Mouse (Mus musculus) liver, embryonic 15.5 days (tissue): ENCODE data around the gene Tmem219. TPM values are rescaled to one million over a fixed set of nuclear protein-coding genes. Genes with fewer than 3 reads are reported as not detected.

Source experiments
- ATAC-seq: fragments of 200-750 bp; cut with Nextera tagmentation; 2 replicates; pipeline ENCODE4 v1.8.0; 2017; ENCODE audit warnings: moderate number of reproducible peaks, mild to moderate bottlenecking, moderate library complexity; ENCODE audit not compliant: insufficient read depth
- H3K27ac ChIP-seq: fragments of 300-500 bp; sonication (generic); replicated peaks from 2 replicates; pipeline ENCODE4 v1.5.1; 2015; ENCODE audit warnings: mild to moderate bottlenecking, inconsistent platforms
- H3K27me3 ChIP-seq: fragments of 300-500 bp; sonication (generic); 2 replicates; pipeline ENCODE4 v1.6.1; 2015; ENCODE audit warnings: mild to moderate bottlenecking, inconsistent platforms
- H3K36me3 ChIP-seq: fragments of 300-500 bp; sonication (generic); replicated peaks from 2 replicates; pipeline ENCODE4 v1.6.1; 2015; ENCODE audit warnings: moderate library complexity, mild to moderate bottlenecking, inconsistent platforms
- H3K4me1 ChIP-seq: fragments of 300-500 bp; sonication (generic); replicated peaks from 2 replicates; pipeline ENCODE4 v1.6.1; 2015; ENCODE audit warnings: inconsistent platforms
- H3K4me2 ChIP-seq: fragments of 300-500 bp; sonication (generic); 2 replicates; pipeline ENCODE4 v1.6.1; 2015; ENCODE audit warnings: moderate library complexity, mild to moderate bottlenecking, inconsistent platforms
- H3K4me3 ChIP-seq: fragments of 300-500 bp; sonication (generic); replicated peaks from 2 replicates; pipeline ENCODE4 v1.5.1; 2015; ENCODE audit warnings: mild to moderate bottlenecking, inconsistent platforms
- H3K9ac ChIP-seq: fragments of 300-500 bp; sonication (generic); 2 replicates; pipeline ENCODE4 v1.6.1; 2015; ENCODE audit warnings: moderate library complexity, mild to moderate bottlenecking, inconsistent platforms
- H3K9me3 ChIP-seq: fragments of 300-500 bp; sonication (generic); replicated peaks from 2 replicates; pipeline ENCODE4 v1.6.1; 2016; ENCODE audit warnings: inconsistent platforms
- WGBS: fragments of 180-500 bp; shearing (Covaris S2); methylation state at CpG from one replicate; pipeline ENCODE4 v1.1.7; 2015; ENCODE audit warnings: mixed read lengths; ENCODE audit not compliant: insufficient replicate concordance; 5-methylcytosine and 5-hydroxymethylcytosine counted together
- polyA plus RNA-seq: library from polyadenylated mRNA; unstranded; fragments of >200 nt; fragmentation: Nextera tagmentation; extraction: Ambion mirVana; gene quantifications from 2 replicates; pipeline ENCODE4 v1.2.1, GENCODE M21; 2015

Gene Tmem219
- polyA plus RNA-seq, 1 experiment from 2014 or later: 17.0 TPM

- ATAC-seq: peak; percentile 94
- Histone ChIP-seq H3K4me2 (peak within 1 kb of the TSS; percentile 97), H3K27me3 (no peaks in the 10 kb centered on the region), H3K4me3 (peak within 1 kb of the TSS; percentile 74), H3K9ac (peak within 1 kb of the TSS; percentile 75), H3K4me1 (peaks cover 44% of the 10 kb centered on the region), H3K27ac (peak within 1 kb of the TSS; percentile 81), H3K36me3 (peaks cover 64% of the 10 kb centered on the region), H3K9me3 (no peaks in the 10 kb centered on the region)
- WGBS: under 1% methylated on average over 42 of the region's 42 CpGs
These were observed 61.1 kb downstream of the Tmem219 start, which contains the start of gene Hirip3 for GRCm38 (mm10) chr7:126861429-126862130. Gene Hirip3, plus strand, starts transcription at chr7:126861972.

GRCm38 (mm10) chr7:126860987-126861386, 61.7 kb downstream of the Tmem219 start:
- Histone ChIP-seq H3K27me3 (no peaks in the 10 kb centered on the region), H3K4me1 (peaks cover 44% of the 10 kb centered on the region), H3K9ac (peak overlapping the region; percentile 75), H3K4me3 (peak overlapping the region; percentile 74), H3K27ac (peak overlapping the region; percentile 65), H3K4me2 (peak overlapping the region; percentile 97), H3K36me3 (peaks cover 64% of the 10 kb centered on the region), H3K9me3 (no peaks in the 10 kb centered on the region)
- ATAC-seq: no peak
- WGBS: 26% methylated on average over 5 of the region's 5 CpGs

DNA sequence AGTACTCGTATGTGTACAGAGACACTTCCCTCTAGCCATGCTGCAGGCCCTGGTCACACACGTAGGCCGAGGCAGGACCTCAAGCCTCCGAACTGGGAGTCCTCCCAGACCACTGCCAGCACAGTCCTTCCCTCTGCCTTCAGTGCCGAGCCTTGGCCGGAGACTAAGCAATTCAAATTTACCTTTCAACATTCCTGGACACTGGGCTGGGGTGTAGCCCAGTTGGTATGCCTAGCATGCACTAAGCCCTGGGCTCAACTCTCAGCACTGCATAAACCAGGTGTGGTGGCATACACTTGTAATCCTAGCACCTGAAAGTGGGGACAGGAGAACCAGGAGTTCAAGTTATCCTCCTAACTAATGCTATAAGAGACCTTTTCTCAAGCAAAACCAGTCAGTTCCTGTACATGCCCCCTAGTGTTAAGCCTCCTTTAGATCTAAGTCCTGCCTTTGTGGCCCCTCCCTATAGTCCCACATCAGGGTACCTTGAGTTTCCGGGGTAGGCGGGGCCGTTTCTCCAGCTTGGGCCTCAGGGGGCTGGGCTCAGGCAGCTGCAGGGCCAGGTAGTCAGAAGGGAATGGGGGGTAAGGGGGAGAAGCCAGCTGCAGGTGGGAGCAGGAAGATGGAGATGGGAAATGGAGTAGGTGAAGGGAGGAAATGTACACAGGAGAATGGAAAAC, 65.8 kb downstream of the Tmem219 start:
- WGBS: 76% methylated on average over 9 of the region's 9 CpGs
- Histone ChIP-seq H3K9ac (no peak overlapping the region), H3K36me3 (peaks cover 82% of the 10 kb centered on the region), H3K4me1 (peaks cover 18% of the 10 kb centered on the region), H3K9me3 (no peaks in the 10 kb centered on the region), H3K27ac (no peak overlapping the region), H3K27me3 (no peaks in the 10 kb centered on the region), H3K4me2 (no peak overlapping the region), H3K4me3 (no peak overlapping the region)
- ATAC-seq: no peak

DNA sequence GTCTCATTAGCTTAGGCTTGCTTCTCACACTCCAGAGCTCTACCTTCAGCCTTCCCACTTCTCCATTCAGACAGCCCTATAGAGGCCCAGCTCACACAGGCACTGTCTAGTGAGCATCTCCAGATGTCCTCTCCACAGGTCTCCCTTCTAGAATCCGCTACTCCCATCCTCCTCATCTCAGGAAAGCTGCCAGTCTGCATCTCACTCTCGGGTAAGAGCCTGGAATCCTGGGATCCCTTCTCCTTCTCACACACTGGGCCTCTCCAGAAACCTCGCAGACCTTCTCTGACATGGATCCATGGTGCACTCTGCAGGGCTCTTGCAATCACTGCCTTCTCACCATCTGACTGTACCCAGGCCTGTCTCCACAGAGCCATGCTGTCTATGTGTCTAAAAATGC, 67.1 kb downstream of the Tmem219 start:
- Histone ChIP-seq H3K36me3 (peaks cover 85% of the 10 kb centered on the region), H3K9ac (no peak overlapping the region), H3K4me2 (no peak overlapping the region), H3K4me3 (no peak overlapping the region), H3K4me1 (peaks cover 9% of the 10 kb centered on the region), H3K27me3 (peaks cover 5% of the 10 kb centered on the region; the same call in 1 of the 2 replicates), H3K9me3 (no peaks in the 10 kb centered on the region), H3K27ac (no peak overlapping the region)
- 75% methylated on average over 3 of the region's 3 CpGs for WGBS
- ATAC-seq: no peak

DNA sequence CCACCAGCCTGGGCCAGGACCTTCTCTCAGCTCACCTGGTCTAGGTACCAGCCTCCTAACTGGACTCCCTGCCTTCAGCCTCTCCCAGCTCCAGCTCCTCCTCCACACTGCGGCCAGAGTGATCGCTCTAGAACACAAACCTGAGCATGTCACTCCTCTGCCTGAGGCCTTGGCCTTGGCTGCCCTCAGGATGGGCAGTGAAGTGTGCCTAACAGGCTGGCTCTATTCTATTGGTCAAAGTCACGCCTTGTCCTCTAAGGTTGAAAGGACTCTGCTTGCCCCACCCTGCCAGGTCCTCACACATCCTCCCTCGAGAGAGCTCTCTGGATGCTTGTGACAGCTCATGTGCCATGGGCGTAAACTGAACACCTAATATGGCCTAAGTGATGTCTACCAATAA, 69.3 kb downstream of the Tmem219 start:
- H3K36me3 ChIP-seq: peaks cover 69% of the 10 kb centered on the region
- H3K9ac ChIP-seq: no peak overlapping the region
- ATAC-seq: no peak

GRCm38 (mm10) chr7:126851192-126851591, 71.5 kb downstream of the Tmem219 start:
- WGBS: 66% methylated on average over 12 of the region's 12 CpGs
- ATAC-seq: no peak
- H3K27ac ChIP-seq: no peak overlapping the region
- H3K36me3 ChIP-seq: peaks cover 47% of the 10 kb centered on the region
- H3K4me3 ChIP-seq: no peak overlapping the region
- peaks cover 7% of the 10 kb centered on the region for H3K4me1 ChIP-seq
- H3K9ac ChIP-seq: no peak overlapping the region
- H3K9me3 ChIP-seq: no peaks in the 10 kb centered on the region
- peaks cover 50% of the 10 kb centered on the region for H3K27me3 ChIP-seq
- no peak overlapping the region for H3K4me2 ChIP-seq

More for the DNA sequence above, 69.3 kb downstream of the Tmem219 start:
- Histone ChIP-seq H3K27me3 (peaks cover 27% of the 10 kb centered on the region), H3K4me1 (0 out of 2 replicates have a peak, but pooled peaks cover 3% of the 10 kb centered on the region), H3K4me2 (no peak overlapping the region), H3K4me3 (no peak overlapping the region), H3K9me3 (no peaks in the 10 kb centered on the region), H3K27ac (no peak overlapping the region)
- 79% methylated on average over 5 of the region's 5 CpGs for WGBS

DNA sequence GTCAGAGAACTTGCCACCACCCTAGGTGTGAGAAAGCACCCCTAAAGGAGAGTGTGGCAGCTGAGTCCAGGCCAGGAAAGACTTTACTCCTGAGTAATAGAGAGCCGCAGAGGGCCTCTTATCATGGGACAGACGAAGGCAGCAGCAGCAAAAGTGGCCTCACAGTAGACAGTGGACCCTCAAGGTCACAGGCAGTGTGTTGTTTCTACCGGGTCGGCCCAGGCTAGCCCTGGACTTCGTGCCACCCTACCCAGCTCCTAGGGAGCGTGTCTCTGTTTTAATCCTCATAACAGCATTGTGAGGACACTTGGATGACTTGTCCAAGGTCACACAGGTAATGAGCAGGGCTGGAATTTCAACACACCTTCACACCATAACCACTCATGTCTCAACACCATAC, 72.6 kb downstream of the Tmem219 start:
- no peak overlapping the region for H3K9ac ChIP-seq
- no peaks in the 10 kb centered on the region for H3K9me3 ChIP-seq
- no peak overlapping the region for H3K27ac ChIP-seq
- 54% methylated on average over 6 of the region's 6 CpGs for WGBS
- H3K27me3 ChIP-seq: peaks cover 60% of the 10 kb centered on the region
- no peak overlapping the region for H3K4me2 ChIP-seq
- peaks cover 36% of the 10 kb centered on the region for H3K36me3 ChIP-seq
- peaks cover 7% of the 10 kb centered on the region for H3K4me1 ChIP-seq
- ATAC-seq: no peak
- H3K4me3 ChIP-seq: no peak overlapping the region

DNA sequence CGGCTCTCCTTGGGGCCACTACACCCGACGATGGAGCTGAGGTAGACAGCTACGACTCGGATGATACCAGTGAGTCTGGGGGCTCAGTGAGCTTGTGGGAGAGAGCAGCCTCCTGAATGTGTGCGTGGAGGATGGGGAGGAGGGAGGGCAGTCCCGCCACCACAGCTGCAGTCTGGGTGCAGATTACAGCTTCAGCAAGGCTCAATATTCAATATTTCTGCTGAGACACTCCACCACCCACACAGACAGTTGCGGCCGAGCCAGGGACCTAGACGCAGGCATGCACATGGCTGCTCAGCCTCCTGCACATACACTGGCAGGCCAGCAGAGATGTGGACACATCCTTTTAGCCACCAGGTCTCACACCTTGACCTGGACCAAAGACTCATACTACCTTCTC, 73.9 kb downstream of the Tmem219 start:
- 15% methylated on average over 10 of the region's 10 CpGs for WGBS
- H3K27ac ChIP-seq: no peak overlapping the region
- H3K4me2 ChIP-seq: no peak overlapping the region
- H3K4me3 ChIP-seq: no peak overlapping the region
- H3K4me1 ChIP-seq: peaks cover 7% of the 10 kb centered on the region
- no peak for ATAC-seq
- no peak overlapping the region for H3K9ac ChIP-seq
- H3K36me3 ChIP-seq: peaks cover 23% of the 10 kb centered on the region
- no peaks in the 10 kb centered on the region for H3K9me3 ChIP-seq
- H3K27me3 ChIP-seq: peaks cover 68% of the 10 kb centered on the region

DNA sequence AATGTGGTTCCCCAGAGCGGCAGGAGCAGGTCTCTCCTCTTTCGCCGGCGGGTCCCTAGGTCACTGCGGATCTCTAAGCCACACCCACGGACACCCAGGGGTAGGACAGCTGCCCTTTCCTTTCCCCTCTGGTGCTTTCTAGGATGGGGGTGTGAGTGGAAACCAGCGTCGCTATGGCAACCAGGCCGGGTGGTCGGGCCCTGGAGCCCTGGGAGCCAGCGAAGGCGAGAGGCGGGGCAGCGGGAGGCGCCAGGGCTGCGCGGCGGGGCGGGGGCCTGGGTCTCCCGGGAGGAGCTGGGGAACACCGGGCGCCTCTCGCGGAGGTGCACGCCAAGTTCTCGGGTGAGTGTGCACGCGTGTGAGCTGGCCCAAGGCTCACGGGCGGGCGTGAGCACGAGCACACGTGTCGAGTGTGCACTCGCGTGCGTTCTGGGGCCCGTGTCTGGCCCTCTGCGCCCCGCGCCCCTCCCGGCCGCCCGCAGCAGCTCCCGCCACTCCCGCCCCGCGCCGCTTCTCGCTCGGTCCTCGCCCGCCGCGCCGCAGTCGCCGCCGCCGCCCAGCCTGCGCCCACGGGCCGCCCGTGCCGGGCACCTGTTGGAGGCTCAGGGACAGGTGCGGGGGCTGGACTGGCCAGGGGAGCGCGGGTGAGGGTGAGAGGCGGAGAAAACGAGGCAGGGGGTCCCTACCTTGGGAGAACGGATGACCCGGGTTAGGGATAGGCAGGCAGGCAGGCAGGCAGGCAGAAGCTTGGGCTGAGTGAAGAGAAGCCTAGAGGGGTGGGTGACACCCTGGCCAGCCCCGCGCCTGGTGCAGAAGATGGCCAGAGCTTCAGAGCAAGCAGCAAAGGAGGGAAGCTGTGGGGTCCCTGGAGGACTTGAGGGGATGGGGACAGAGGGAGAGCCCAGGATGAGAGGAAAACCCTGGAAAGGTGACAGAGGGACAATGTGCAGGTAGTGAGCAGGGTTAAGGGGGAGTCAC, 75.0 kb downstream of the Tmem219 start:
- Histone ChIP-seq H3K27ac (no peak overlapping the region), H3K9me3 (no peaks in the 10 kb centered on the region), H3K36me3 (peaks cover 12% of the 10 kb centered on the region), H3K4me2 (peak overlapping the region; percentile 64), H3K9ac (no peak overlapping the region), H3K4me1 (peaks cover 7% of the 10 kb centered on the region), H3K27me3 (peaks cover 76% of the 10 kb centered on the region), H3K4me3 (peak overlapping the region; percentile 38)
- WGBS: 2% methylated on average over 74 of the region's 74 CpGs
- ATAC-seq: no peak; the same call in 1 of the 2 replicates

- no peaks in the 10 kb centered on the region for H3K9me3 ChIP-seq
- peaks cover 7% of the 10 kb centered on the region for H3K4me1 ChIP-seq
- peaks cover 5% of the 10 kb centered on the region for H3K36me3 ChIP-seq
- no peak within 1 kb of the TSS for H3K9ac ChIP-seq
- H3K27ac ChIP-seq: no peak within 1 kb of the TSS
- peak within 1 kb of the TSS; percentile 38 for H3K4me3 ChIP-seq
- peak within 1 kb of the TSS; percentile 64 for H3K4me2 ChIP-seq
- no peak for ATAC-seq
- WGBS: 30% methylated on average over 4 of the region's 4 CpGs
- peaks cover 76% of the 10 kb centered on the region for H3K27me3 ChIP-seq
These were observed 75.6 kb downstream of the Tmem219 start, which contains the start of gene Doc2a for GRCm38 (mm10) chr7:126847116-126847420. Gene Doc2a, plus strand, starts transcription at chr7:126847416.

DNA sequence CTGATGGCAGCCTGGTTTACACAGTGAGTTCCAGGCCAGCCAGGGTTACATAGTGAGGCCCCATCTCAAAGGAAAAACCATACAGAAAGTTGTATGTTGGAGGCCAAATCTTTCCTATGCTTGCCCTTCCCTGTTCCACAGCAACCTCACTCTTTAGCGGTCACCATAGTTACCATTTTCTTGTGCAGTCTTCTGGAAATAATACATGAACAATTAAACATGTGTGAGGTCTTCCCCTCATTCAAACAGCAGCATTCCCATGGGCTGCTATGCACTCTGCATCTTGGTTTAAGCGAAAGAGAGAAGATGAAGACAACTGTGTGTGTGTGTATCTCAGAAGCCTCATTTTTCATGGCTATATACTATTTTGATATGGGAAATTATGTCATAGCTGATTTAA, 77.2 kb downstream of the Tmem219 start:
- no peaks in the 10 kb centered on the region for H3K9me3 ChIP-seq
- no peak overlapping the region for H3K4me3 ChIP-seq
- WGBS: 75% methylated on average over 2 of the region's 2 CpGs
- H3K4me2 ChIP-seq: no peak overlapping the region
- peaks cover 69% of the 10 kb centered on the region for H3K27me3 ChIP-seq
- no peaks in the 10 kb centered on the region for H3K36me3 ChIP-seq
- H3K27ac ChIP-seq: no peak overlapping the region
- peaks cover 7% of the 10 kb centered on the region for H3K4me1 ChIP-seq
- no peak for ATAC-seq
- H3K9ac ChIP-seq: no peak overlapping the region
